Mouse (Mus musculus) ES-E14 (cell line): ENCODE measurements at regions not wholly inside any gene's neighbourhood (a gene's known extent, or its start where the extent isn't known, plus 50 kb on each side); places are given as distances from the start of the nearest gene placed in this dataset.

Experiments
- CHD2 ChIP-seq: IDR thresholded peaks from 2 replicates; pipeline ENCODE4 v1.6.1; 2014; ENCODE audit warnings: mild to moderate bottlenecking, low read depth, low read length, inconsistent platforms
- HCFC1 ChIP-seq: IDR thresholded peaks from 2 replicates; pipeline ENCODE4 v1.6.1; 2012; ENCODE audit warnings: low read length, inconsistent platforms, borderline replicate concordance; ENCODE audit not compliant: insufficient read depth
- MAFK ChIP-seq: IDR thresholded peaks from 2 replicates; pipeline ENCODE4 v1.6.1; 2014; ENCODE audit warnings: mild to moderate bottlenecking, low read depth, low read length, inconsistent platforms; ENCODE audit not compliant: insufficient read depth
- ZC3H11A ChIP-seq: IDR thresholded peaks from 2 replicates; pipeline ENCODE4 v1.6.1; 2012; ENCODE audit warnings: low read depth, mild to moderate bottlenecking, inconsistent platforms, low read length, borderline replicate concordance
- ZNF384 ChIP-seq: IDR thresholded peaks from 2 replicates; pipeline ENCODE4 v1.6.1; 2012; ENCODE audit warnings: low read depth, low read length, inconsistent platforms

DNA sequence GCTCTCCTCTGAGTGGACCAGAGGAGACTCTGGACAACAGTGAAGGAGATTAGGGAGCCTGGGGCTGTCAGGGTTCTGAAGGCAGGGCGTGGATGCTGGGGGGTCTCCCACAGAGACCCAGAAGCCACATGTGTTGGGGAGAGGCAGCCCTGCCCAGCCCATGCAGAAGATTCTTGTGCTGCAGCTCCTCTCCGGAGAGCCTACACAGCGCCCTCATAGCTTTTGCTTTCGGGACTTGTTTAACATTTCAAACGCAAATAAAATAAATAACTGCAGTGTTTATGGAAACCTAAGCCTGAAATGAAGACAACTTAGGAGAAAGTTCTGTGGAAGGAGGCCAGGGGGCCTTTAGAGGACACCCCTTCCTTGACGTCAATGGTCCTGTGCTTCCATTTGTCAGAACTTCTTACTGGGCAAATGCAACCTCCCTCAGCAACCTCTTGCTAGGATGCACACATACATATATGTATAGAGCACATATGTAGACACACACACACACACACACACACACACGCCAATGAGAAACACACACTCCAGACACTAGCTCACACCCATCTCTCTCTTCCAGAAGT lies 143.8 kb upstream of the Tnp1 start:
- TF ChIP-seq MAFK (no peak), CHD2 (no peak), HCFC1 (no peak), ZC3H11A (no peak), ZNF384 (no peak)
